Mouse (Mus musculus) lung, embryonic 15.5 days (tissue): ENCODE data around the gene Unc13c. TPM values are rescaled to one million over a fixed set of nuclear protein-coding genes. Genes with fewer than 3 reads are reported as not detected.

ENCODE experiments used
- ATAC-seq: fragments of 200-750 bp; cut with Nextera tagmentation; 2 replicates; pipeline ENCODE4 v1.8.0; 2017; ENCODE audit warnings: moderate number of reproducible peaks, borderline replicate concordance; ENCODE audit not compliant: low FRiP score, low TSS enrichment; ENCODE audit errors: extremely low read depth
- H3K27ac ChIP-seq: fragments of 300-500 bp; sonication (generic); 2 replicates; pipeline ENCODE4 v1.5.1; 2015; ENCODE audit warnings: moderate library complexity, mild to moderate bottlenecking, inconsistent platforms
- H3K27me3 ChIP-seq: fragments of 300-500 bp; sonication (generic); 2 replicates; pipeline ENCODE4 v1.6.1; 2015; ENCODE audit warnings: inconsistent platforms
- H3K36me3 ChIP-seq: fragments of 300-500 bp; sonication (generic); 2 replicates; pipeline ENCODE4 v1.6.1; 2015; ENCODE audit warnings: inconsistent platforms
- H3K4me1 ChIP-seq: fragments of 300-500 bp; sonication (generic); 2 replicates; pipeline ENCODE4 v1.6.1; 2015; ENCODE audit warnings: inconsistent platforms
- H3K4me2 ChIP-seq: fragments of 300-500 bp; sonication (generic); 2 replicates; pipeline ENCODE4 v1.6.1; 2015; ENCODE audit warnings: inconsistent platforms, mild to moderate bottlenecking, moderate library complexity
- H3K4me3 ChIP-seq: fragments of 300-500 bp; sonication (generic); 2 replicates; pipeline ENCODE4 v1.5.1; 2015; ENCODE audit warnings: mild to moderate bottlenecking, inconsistent platforms
- H3K9ac ChIP-seq: fragments of 300-500 bp; sonication (generic); 2 replicates; pipeline ENCODE4 v1.6.1; 2015; ENCODE audit warnings: inconsistent platforms
- H3K9me3 ChIP-seq: fragments of 300-500 bp; sonication (generic); 2 replicates; pipeline ENCODE4 v1.6.1; 2016; ENCODE audit warnings: inconsistent platforms
- WGBS: fragments of 180-500 bp; shearing (Covaris S2); methylation state at CpG from one replicate; pipeline ENCODE4 v1.1.7; 2015; 5-methylcytosine and 5-hydroxymethylcytosine counted together
- polyA plus RNA-seq: library from polyadenylated mRNA; unstranded; fragments of >200 nt; fragmentation: Nextera tagmentation; extraction: Ambion mirVana; gene quantifications from 2 replicates; pipeline ENCODE4 v1.2.1, GENCODE M21; 2015

The Unc13c gene
- polyA plus RNA-seq, 1 experiment from 2014 or later = 0.20 TPM

DNA sequence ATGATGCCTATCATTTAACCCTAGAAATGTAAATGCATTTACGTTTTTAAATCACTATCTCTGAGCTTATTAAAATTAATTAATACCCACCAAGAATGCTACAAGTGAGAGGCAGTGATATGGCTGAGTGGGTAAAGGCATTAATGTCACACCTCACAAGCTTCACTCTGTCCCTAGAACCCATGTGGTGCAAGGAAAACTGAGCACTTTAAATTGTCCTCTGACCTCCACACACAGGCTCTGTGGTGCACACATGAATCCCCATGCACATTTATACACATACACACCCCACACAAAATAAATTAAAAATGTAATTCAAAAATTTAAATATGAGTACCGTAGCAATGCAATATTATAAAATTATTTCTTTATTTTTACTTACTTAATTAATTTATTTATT is 287.2 kb downstream of the Unc13c start:
- Histone ChIP-seq H3K27me3 (no peaks in the 10 kb centered on the region), H3K9ac (no peak overlapping the region)
- no peak for ATAC-seq

GRCm38 (mm10) chr9:73680545-73681495 is 287.9 kb downstream of the Unc13c start:
- no peaks in the 10 kb centered on the region for H3K27me3 ChIP-seq
- no peak overlapping the region for H3K4me3 ChIP-seq
- no peak overlapping the region for H3K4me2 ChIP-seq
- H3K36me3 ChIP-seq = no peaks in the 10 kb centered on the region
- H3K9me3 ChIP-seq = no peaks in the 10 kb centered on the region
- no peak for ATAC-seq
- H3K27ac ChIP-seq = no peak overlapping the region
- H3K4me1 ChIP-seq = no peaks in the 10 kb centered on the region
- WGBS = 66% methylated on average over 13 of the region's 13 CpGs
- H3K9ac ChIP-seq = no peak overlapping the region

More for the DNA sequence above, 287.2 kb downstream of the Unc13c start:
- H3K4me3 ChIP-seq = no peak overlapping the region
- no peaks in the 10 kb centered on the region for H3K4me1 ChIP-seq
- 89% methylated on average over 2 of the region's 2 CpGs for WGBS
- no peak overlapping the region for H3K4me2 ChIP-seq
- no peaks in the 10 kb centered on the region for H3K36me3 ChIP-seq
- H3K27ac ChIP-seq = no peak overlapping the region
- no peaks in the 10 kb centered on the region for H3K9me3 ChIP-seq

DNA sequence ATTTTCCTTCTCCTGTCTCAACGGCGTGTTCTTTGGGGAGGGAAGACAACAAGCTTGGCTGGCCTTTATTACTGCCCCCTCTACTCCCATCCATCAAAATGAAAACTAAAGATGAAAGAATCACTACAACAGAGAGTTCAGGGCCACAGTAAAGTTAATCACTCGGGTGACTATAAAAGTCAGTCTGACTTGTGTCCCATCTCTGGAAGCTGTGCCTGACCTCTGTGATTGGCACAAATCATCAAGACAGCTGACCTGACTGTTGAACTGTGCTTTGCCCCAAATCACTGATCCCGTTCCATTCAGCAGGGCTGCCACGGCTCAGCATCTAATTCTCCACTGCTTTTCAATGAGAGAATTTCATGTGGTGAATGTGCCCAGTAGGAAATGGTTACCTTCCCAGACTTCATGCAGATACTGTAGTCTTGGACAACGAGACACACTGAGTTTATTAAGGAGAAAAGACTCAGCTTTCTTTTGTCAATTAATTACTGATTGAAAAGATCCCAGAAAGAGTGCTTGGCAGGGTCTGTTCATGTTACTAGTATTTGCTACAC is 297.0 kb downstream of the Unc13c start:
- no peak overlapping the region for H3K9ac ChIP-seq
- no peaks in the 10 kb centered on the region for H3K36me3 ChIP-seq
- no peak overlapping the region for H3K4me3 ChIP-seq
- no peak for ATAC-seq
- H3K4me2 ChIP-seq = no peak overlapping the region
- H3K4me1 ChIP-seq = no peaks in the 10 kb centered on the region
- WGBS = 68% methylated on average over 6 of the region's 6 CpGs
- no peak overlapping the region for H3K27ac ChIP-seq
- no peaks in the 10 kb centered on the region for H3K27me3 ChIP-seq
- no peaks in the 10 kb centered on the region for H3K9me3 ChIP-seq

- Histone ChIP-seq H3K27ac (no peak overlapping the region), H3K36me3 (no peaks in the 10 kb centered on the region), H3K4me1 (no peaks in the 10 kb centered on the region), H3K4me2 (no peak overlapping the region), H3K27me3 (no peaks in the 10 kb centered on the region), H3K4me3 (no peak overlapping the region), H3K9ac (no peak overlapping the region), H3K9me3 (no peaks in the 10 kb centered on the region)
- 35% methylated on average over 2 of the region's 2 CpGs for WGBS
- ATAC-seq = peak; percentile 72; the same call in 1 of the 2 replicates
Measured at GRCm38 (mm10) chr9:73670040-73670439, 298.7 kb downstream of the Unc13c start.

DNA sequence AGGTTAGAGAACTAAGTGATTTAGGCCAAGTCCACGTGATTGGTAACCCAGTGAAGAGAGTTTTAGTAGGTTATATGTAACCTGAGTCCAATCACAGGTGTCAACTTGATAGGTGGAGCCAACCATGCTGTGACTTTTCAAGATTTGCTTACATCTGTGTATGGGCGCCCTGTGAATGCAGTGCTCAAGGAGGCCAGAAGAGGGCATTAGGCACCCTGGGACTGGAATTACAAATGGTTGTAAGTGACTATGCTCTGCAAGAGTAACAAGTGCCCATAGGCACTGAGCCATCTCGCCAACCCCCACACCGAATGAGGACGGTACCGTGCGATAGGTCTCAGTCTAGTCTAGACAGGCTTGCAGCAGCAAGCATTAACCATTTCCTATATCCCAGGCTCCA is 305.9 kb downstream of the Unc13c start:
- 80% methylated on average over 7 of the region's 7 CpGs for WGBS

DNA sequence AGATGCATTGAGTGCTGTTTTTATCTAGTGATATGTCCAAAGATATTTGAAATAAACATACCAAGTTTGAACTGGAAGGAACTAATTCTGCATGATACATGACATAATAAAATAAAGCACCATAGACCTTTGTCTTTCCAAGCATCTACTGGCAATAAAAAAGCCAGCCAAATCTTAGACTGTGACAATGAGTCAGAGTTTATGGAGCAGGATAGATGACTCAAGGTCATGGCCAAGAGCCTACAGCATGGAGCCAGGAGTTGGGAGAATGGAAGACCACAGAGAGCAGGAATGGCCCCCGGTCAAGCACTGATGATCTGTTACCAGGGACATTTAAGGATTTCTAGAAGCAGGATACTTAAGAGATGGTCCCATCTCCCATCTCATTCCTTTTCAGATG is 319.7 kb downstream of the Unc13c start:
- H3K4me1 ChIP-seq = no peaks in the 10 kb centered on the region
- no peaks in the 10 kb centered on the region for H3K9me3 ChIP-seq
- no peak overlapping the region for H3K4me2 ChIP-seq
- ATAC-seq = no peak
- no peaks in the 10 kb centered on the region for H3K36me3 ChIP-seq
- no peak overlapping the region for H3K27ac ChIP-seq
- H3K27me3 ChIP-seq = no peaks in the 10 kb centered on the region
- no peak overlapping the region for H3K9ac ChIP-seq
- no peak overlapping the region for H3K4me3 ChIP-seq
- 79% methylated on average over 1 of the region's 1 CpGs for WGBS

More for the DNA sequence above, 305.9 kb downstream of the Unc13c start:
- H3K9ac ChIP-seq = no peak overlapping the region
- H3K27me3 ChIP-seq = no peaks in the 10 kb centered on the region
- H3K4me3 ChIP-seq = no peak overlapping the region
- no peaks in the 10 kb centered on the region for H3K9me3 ChIP-seq
- no peak overlapping the region for H3K27ac ChIP-seq
- H3K4me2 ChIP-seq = no peak overlapping the region
- H3K36me3 ChIP-seq = no peaks in the 10 kb centered on the region
- no peaks in the 10 kb centered on the region for H3K4me1 ChIP-seq
- ATAC-seq = no peak

DNA sequence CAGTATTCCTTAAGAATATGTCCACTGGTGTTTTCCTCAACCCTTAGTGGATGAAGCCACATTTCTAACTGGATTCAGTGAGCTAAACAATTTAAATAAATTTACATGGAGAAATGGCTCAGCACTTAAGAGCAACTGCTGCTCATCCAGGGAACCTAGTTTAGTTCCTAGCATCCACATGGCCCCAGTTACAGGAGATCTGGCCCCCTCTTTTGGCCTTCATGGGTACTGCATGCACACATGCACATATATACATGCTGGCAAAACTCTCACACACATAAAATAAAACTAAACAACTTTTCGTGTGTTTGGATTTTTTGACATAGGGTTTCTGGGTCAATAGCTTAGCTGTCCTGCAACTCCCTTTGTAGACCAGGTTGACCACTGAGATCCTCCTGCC is 330.6 kb downstream of the Unc13c start:
- Histone ChIP-seq H3K4me2 (no peak overlapping the region), H3K9ac (no peak overlapping the region), H3K36me3 (no peaks in the 10 kb centered on the region), H3K9me3 (no peaks in the 10 kb centered on the region), H3K4me3 (no peak overlapping the region), H3K27me3 (no peaks in the 10 kb centered on the region), H3K4me1 (no peaks in the 10 kb centered on the region), H3K27ac (no peak overlapping the region)
- ATAC-seq = no peak
- 74% methylated on average over 1 of the region's 1 CpGs for WGBS

GRCm38 (mm10) chr9:73625171-73625570 is 343.6 kb downstream of the Unc13c start:
- Histone ChIP-seq H3K27me3 (no peaks in the 10 kb centered on the region), H3K36me3 (no peaks in the 10 kb centered on the region), H3K4me3 (no peak overlapping the region), H3K4me1 (no peaks in the 10 kb centered on the region), H3K9ac (no peak overlapping the region), H3K4me2 (no peak overlapping the region), H3K27ac (no peak overlapping the region), H3K9me3 (no peaks in the 10 kb centered on the region)
- 49% methylated on average over 1 of the region's 1 CpGs for WGBS
- ATAC-seq = no peak

GRCm38 (mm10) chr9:73612896-73613295 is 355.9 kb downstream of the Unc13c start:
- Histone ChIP-seq H3K27me3 (no peaks in the 10 kb centered on the region), H3K27ac (no peak overlapping the region), H3K4me1 (no peaks in the 10 kb centered on the region), H3K9ac (no peak overlapping the region), H3K36me3 (no peaks in the 10 kb centered on the region), H3K4me2 (no peak overlapping the region), H3K9me3 (no peaks in the 10 kb centered on the region), H3K4me3 (no peak overlapping the region)
- 60% methylated on average over 4 of the region's 4 CpGs for WGBS
- no peak for ATAC-seq

DNA sequence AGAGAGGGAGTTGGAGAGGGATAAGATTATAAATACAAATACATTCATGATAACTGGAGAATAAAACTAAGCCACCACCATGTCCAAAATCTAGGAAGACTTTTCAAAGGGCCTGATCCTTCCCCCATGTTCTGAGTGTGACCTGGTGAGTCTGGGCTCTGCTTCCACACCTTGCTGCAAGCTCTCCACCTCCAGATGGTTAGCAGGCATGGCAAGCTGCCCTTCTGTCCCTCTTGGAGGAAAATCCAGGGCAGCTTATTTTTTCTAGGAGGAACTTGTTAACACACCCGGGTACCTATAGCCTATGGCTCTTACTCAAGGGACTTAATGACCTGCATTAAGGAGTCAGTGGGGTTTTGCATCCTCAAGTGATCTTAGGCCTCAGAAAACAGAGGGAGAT is 364.8 kb downstream of the Unc13c start:
- 55% methylated on average over 1 of the region's 1 CpGs for WGBS

DNA sequence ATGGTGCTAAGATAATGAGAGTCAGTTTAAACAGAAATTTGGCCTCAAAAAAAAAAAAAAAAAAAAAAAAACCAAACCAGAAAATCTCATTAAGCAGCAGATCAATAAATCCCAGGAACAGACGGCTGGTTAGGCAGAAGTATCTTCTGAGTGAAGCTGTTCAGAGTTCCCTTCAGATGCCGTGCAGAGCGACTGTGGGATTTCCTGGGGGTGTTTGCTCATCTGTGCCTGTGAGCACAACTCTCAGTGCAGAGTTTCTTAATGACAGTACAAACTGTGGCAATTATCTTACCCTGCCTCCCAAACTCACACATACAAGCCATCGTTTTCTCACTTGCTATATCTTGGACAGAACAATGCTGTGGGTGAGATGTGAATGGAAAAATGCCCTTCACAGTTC is 403.2 kb downstream of the Unc13c start:
- 50% methylated on average over 4 of the region's 4 CpGs for WGBS
- Histone ChIP-seq H3K9me3 (no peaks in the 10 kb centered on the region), H3K27ac (no peak overlapping the region), H3K4me1 (0 out of 2 replicates have a peak, but pooled peaks cover 2% of the 10 kb centered on the region), H3K36me3 (no peaks in the 10 kb centered on the region), H3K4me3 (no peak overlapping the region), H3K27me3 (no peaks in the 10 kb centered on the region), H3K9ac (no peak overlapping the region), H3K4me2 (no peak overlapping the region)
- ATAC-seq = no peak

More for the DNA sequence above, 364.8 kb downstream of the Unc13c start:
- H3K4me2 ChIP-seq = no peak overlapping the region
- no peaks in the 10 kb centered on the region for H3K36me3 ChIP-seq
- no peak for ATAC-seq
- H3K9me3 ChIP-seq = no peaks in the 10 kb centered on the region
- H3K4me1 ChIP-seq = no peaks in the 10 kb centered on the region
- no peak overlapping the region for H3K27ac ChIP-seq
- H3K4me3 ChIP-seq = no peak overlapping the region
- no peak overlapping the region for H3K9ac ChIP-seq
- no peaks in the 10 kb centered on the region for H3K27me3 ChIP-seq

DNA sequence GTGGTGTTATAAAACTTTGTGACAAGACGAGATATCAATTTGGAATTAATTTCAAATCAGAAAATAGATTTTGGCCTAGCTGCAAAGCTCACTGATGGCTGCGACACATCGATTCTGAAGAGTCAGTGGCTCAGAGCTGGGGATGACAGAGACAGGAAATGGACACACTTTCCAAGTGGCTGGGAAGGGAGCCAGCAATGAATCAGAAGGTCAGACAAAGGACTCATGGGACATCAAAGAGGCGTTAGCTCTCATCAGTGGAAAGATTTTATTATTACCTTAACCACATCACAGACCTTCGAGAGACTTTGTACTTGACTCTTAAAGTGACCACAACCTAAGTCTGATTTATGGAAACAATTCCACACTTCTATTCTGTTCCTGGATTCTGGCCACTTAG is 408.7 kb downstream of the Unc13c start:
- no peak overlapping the region for H3K4me3 ChIP-seq
- no peak overlapping the region for H3K4me2 ChIP-seq
- H3K36me3 ChIP-seq = no peaks in the 10 kb centered on the region
- H3K9me3 ChIP-seq = no peaks in the 10 kb centered on the region
- H3K9ac ChIP-seq = no peak overlapping the region
- ATAC-seq = peak; percentile 76; the same call in 1 of the 2 replicates
- 24% methylated on average over 5 of the region's 5 CpGs for WGBS
- H3K27ac ChIP-seq = no peak overlapping the region
- no peaks in the 10 kb centered on the region for H3K27me3 ChIP-seq
- H3K4me1 ChIP-seq = 0 out of 2 replicates have a peak, but pooled peaks cover 2% of the 10 kb centered on the region
